In genomic region chr2:69584117-69584933, GRCm38 (mm10) we compare ENCODE assay signal across 9 mouse cellular contexts. TPM values are rescaled to one million over a fixed set of nuclear protein-coding genes. Genes with fewer than 3 reads are reported as not detected.
DNase-seq lines count a peak whose midpoint lies in the region; ATAC-seq and TF ChIP-seq lines count a peak whose summit lies in the region.
"Had no signal": no experiment of that assay in that cellular context is flagged by ENCODE, and none has a peak within 500 bp of the region (broad histone marks: within the 10 kb centered on the region; RNA-seq: fewer than 3 reads in every experiment).

No protein-coding gene starts in this region.

- no peak overlapping the region for H3K27ac ChIP-seq in heart, embryonic 15.5 days
- H3K27ac ChIP-seq in embryonic facial prominence, embryonic 12.5 days, result no peak overlapping the region
- no peak overlapping the region for H3K27ac ChIP-seq in hindbrain, postnatal 0 days
- no peak overlapping the region for H3K27ac ChIP-seq in neural tube, embryonic 12.5 days

- H3K9me3 ChIP-seq in heart, embryonic 15.5 days (replicated peaks), result no peaks in the 10 kb centered on the region
- H3K9me3 ChIP-seq in embryonic facial prominence, embryonic 12.5 days, result no peaks in the 10 kb centered on the region
- no peaks in the 10 kb centered on the region for H3K9me3 ChIP-seq in hindbrain, postnatal 0 days (ENCODE audit: low read length)
- H3K9me3 ChIP-seq in neural tube, embryonic 12.5 days, result no peaks in the 10 kb centered on the region

- no peak for TF ChIP-seq CTCF in hindbrain, postnatal 0 days (IDR thresholded peaks at IDR 0.05; ENCODE audit: low read depth)

- no peak for ATAC-seq in heart, embryonic 15.5 days (replicated peaks; ENCODE audit: insufficient number of reproducible peaks, insufficient read depth, low FRiP score, low read depth)
- ATAC-seq in embryonic facial prominence, embryonic 12.5 days (ENCODE audit: insufficient number of reproducible peaks, insufficient read depth, low FRiP score, low TSS enrichment), result no peak
- ATAC-seq in hindbrain, postnatal 0 days, result no peak
- no peak for ATAC-seq in neural tube, embryonic 12.5 days (ENCODE audit: low FRiP score, low read depth)
- ATAC-seq: inflammation-experienced regulatory T-cells, adult 6 months had no signal

- 3% methylated on average over 20 of the region's 20 CpGs for WGBS in heart, embryonic 15.5 days
- 5% methylated on average over 20 of the region's 20 CpGs for whole genome bisulfite sequencing in embryonic facial prominence, embryonic 12.5 days
- WGBS in hindbrain, postnatal 0 days, result 7% methylated on average over 20 of the region's 20 CpGs
- 4% methylated on average over 20 of the region's 20 CpGs for WGBS in neural tube, embryonic 12.5 days

- H3K4me1 ChIP-seq in heart, embryonic 15.5 days (replicated peaks), result peaks cover 37% of the 10 kb centered on the region
- peaks cover 9% of the 10 kb centered on the region for H3K4me1 ChIP-seq in embryonic facial prominence, embryonic 12.5 days
- peaks cover 10% of the 10 kb centered on the region; the same call in 1 of the 2 replicates for H3K4me1 ChIP-seq in hindbrain, postnatal 0 days (ENCODE audit: insufficient read depth, low read length)
- peaks cover 29% of the 10 kb centered on the region for H3K4me1 ChIP-seq in neural tube, embryonic 12.5 days

- H3K9ac ChIP-seq in heart, embryonic 15.5 days, result no peak overlapping the region; the same call in 1 of the 2 replicates
- no peak overlapping the region for H3K9ac ChIP-seq in embryonic facial prominence, embryonic 12.5 days
- no peak overlapping the region for H3K9ac ChIP-seq in hindbrain, postnatal 0 days (replicated peaks; ENCODE audit: low read length)
- no peak overlapping the region for H3K9ac ChIP-seq in neural tube, embryonic 12.5 days

- no peak for DNase-seq in heart, postnatal 4 days
- peak; percentile 39 for DNase-seq in hindbrain, postnatal 0 days (ENCODE audit: low spot score)
- no peak for DNase-seq in spleen, adult 12 weeks (ENCODE audit: low spot score)
- DNase-seq in cerebellum, adult 11 months, result no peak
- DNase-seq in lung, postnatal 36 days, result no peak

- no peaks in the 10 kb centered on the region for H3K36me3 ChIP-seq in heart, embryonic 15.5 days
- no peaks in the 10 kb centered on the region for H3K36me3 ChIP-seq in embryonic facial prominence, embryonic 12.5 days
- H3K36me3 ChIP-seq in hindbrain, postnatal 0 days (ENCODE audit: insufficient read depth, low read length), result no peaks in the 10 kb centered on the region
- no peaks in the 10 kb centered on the region for H3K36me3 ChIP-seq in neural tube, embryonic 12.5 days

- H3K4me3 ChIP-seq in heart, embryonic 15.5 days, result peak overlapping the region; percentile 66
- peak overlapping the region; percentile 59; the same call in 1 of the 2 replicates for H3K4me3 ChIP-seq in embryonic facial prominence, embryonic 12.5 days
- H3K4me3 ChIP-seq in hindbrain, postnatal 0 days (ENCODE audit: low read length), result peak overlapping the region; percentile 55
- peak overlapping the region; percentile 2; the same call in 1 of the 2 replicates for H3K4me3 ChIP-seq in neural tube, embryonic 12.5 days

- H3K27me3 ChIP-seq in heart, embryonic 15.5 days, result peaks cover 55% of the 10 kb centered on the region
- peaks cover 59% of the 10 kb centered on the region for H3K27me3 ChIP-seq in embryonic facial prominence, embryonic 12.5 days
- peaks cover 14% of the 10 kb centered on the region for H3K27me3 ChIP-seq in hindbrain, postnatal 0 days (ENCODE audit: insufficient read depth, low read length)
- H3K27me3 ChIP-seq in neural tube, embryonic 12.5 days (replicated peaks), result peaks cover 33% of the 10 kb centered on the region

- H3K4me2 ChIP-seq in heart, embryonic 15.5 days, result peak overlapping the region; percentile 99
- peak overlapping the region; percentile 95 for H3K4me2 ChIP-seq in embryonic facial prominence, embryonic 12.5 days (replicated peaks)
- H3K4me2 ChIP-seq in hindbrain, postnatal 0 days (ENCODE audit: low read depth, low read length), result peak overlapping the region; percentile 98
- peak overlapping the region; percentile 99 for H3K4me2 ChIP-seq in neural tube, embryonic 12.5 days (replicated peaks)

RNA-seq across cellular contexts. Expression of gene Lrp2, which starts 1.5 kb away (rescaled TPM):
- polyA plus RNA-seq in heart, embryonic 15.5 days (2015; fragmentation: Nextera tagmentation; extraction: Ambion mirVana), result 0.25 and 0.44 TPM in 2 replicates
- total RNA-seq in heart, postnatal 4 days (2021), result 1 to 10 TPM; 1.2 TPM
- polyA plus RNA-seq in embryonic facial prominence, embryonic 12.5 days (2016; fragmentation: Nextera tagmentation; extraction: Ambion mirVana), result 1.0 and 1.3 TPM in 2 replicates
- total RNA-seq in hindbrain, postnatal 0 days (2014; rRNA removed), result 3.9 and 5.4 TPM in 2 replicates
- 0.46 and 0.48 TPM in 2 replicates for polyA plus RNA-seq in hindbrain, postnatal 0 days (2015; fragmentation: Nextera tagmentation; extraction: Ambion mirVana)
- polyA plus RNA-seq in neural tube, embryonic 12.5 days (2016; fragmentation: Nextera tagmentation; extraction: Ambion mirVana), result 1.4 TPM in 2 replicates
- polyA plus RNA-seq: inflammation-experienced regulatory T-cells, adult 6 months had no signal

Comparison
In these comparisons a context has a peak if more than half of its experiments do, and no peak if none do; other contexts are left out.
1. H3K4me3 ChIP-seq: peak in every context shown above with its lines; median percentile 66 in heart, embryonic 15.5 days; 59 in embryonic facial prominence, embryonic 12.5 days; 55 in hindbrain, postnatal 0 days; 2 in neural tube, embryonic 12.5 days.